In the genomic region with DNA sequence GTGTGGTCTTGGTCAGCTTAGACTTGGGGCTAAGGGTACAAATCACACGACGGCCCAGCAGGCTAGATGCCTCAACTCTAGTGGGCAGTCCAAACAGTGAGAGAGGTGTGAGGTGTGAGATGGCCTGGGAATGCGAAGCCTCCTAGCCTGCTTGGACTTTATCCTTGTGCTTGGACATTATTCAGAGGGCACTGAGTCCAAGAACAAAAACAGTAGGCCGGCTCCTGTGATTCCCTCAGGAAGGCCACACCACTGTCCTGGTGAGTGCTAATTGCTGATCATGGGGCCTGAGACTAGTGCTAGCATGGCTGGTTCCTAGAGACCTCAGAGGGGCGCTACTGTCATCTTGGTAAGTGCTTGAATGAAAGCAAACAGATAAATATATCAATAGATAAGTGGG, we compare ENCODE assay signal across 28 mouse cellular contexts. TPM values are rescaled to one million over a fixed set of nuclear protein-coding genes. Genes with fewer than 3 reads are reported as not detected.
DNase-seq lines count a peak whose midpoint lies in the region; TF ChIP-seq lines count a peak whose summit lies in the region.
"Had no signal": no experiment of that assay in that cellular context is flagged by ENCODE, and none has a peak within 500 bp of the region (broad histone marks: within the 10 kb centered on the region; RNA-seq: fewer than 3 reads in every experiment).

No protein-coding gene starts in this region.

- H3K27ac ChIP-seq in layer of hippocampus, adult 2 months: peak overlapping the region; percentile 78
- H3K27ac ChIP-seq: forebrain, embryonic 10.5 days; hindbrain, embryonic 13.5 days; limb, embryonic 13.5 days; liver, embryonic 12.5 days; neural tube, embryonic 15.5 days had no signal

- TF ChIP-seq POLR2A in lung, adult 2 months (IDR thresholded peaks at IDR 0.05; ENCODE audit: borderline replicate concordance, extremely low read depth, low read depth, low read length): no peak

- no peak for TF ChIP-seq CTCF in layer of hippocampus, adult 2 months (conservative IDR thresholded peaks at IDR 0.05)
- TF ChIP-seq CTCF in lung, adult 2 months (IDR thresholded peaks at IDR 0.05; ENCODE audit: insufficient read depth, low read length): no peak

- no peak overlapping the region for H3K4me3 ChIP-seq in layer of hippocampus, adult 2 months
- no peak overlapping the region for H3K4me3 ChIP-seq in lung, adult 2 months (replicated peaks; ENCODE audit: extremely low read depth, low read depth, low read length)
- H3K4me3 ChIP-seq: forebrain, embryonic 10.5 days; hindbrain, embryonic 13.5 days; limb, embryonic 13.5 days; liver, embryonic 12.5 days; neural tube, embryonic 15.5 days had no signal

- no peaks in the 10 kb centered on the region for H3K4me1 ChIP-seq in lung, adult 2 months (ENCODE audit: control insufficient read depth, insufficient read depth, low read length)

- DNase-seq in layer of hippocampus, adult 2 months (ENCODE audit: low spot score in 2 of 2): no peak
- DNase-seq in layer of hippocampus, adult 8-10 months (ENCODE audit: low spot score in 2 of 2): no peak
- DNase-seq in kidney, adult 9 months: peak; percentile 94
- DNase-seq in kidney, postnatal 25 days: peak; percentile 74 to 89
- peak; percentile 69 for DNase-seq in yolk sac, embryonic 10.5 days (ENCODE audit: low spot score)
- no peak for DNase-seq in lung, adult 2 months
- no peak for DNase-seq in lung, postnatal 4 days
- no peak for DNase-seq in gastrocnemius, postnatal 4 days (ENCODE audit: low spot score in 2 of 2)
- DNase-seq: cerebellum, adult 11-12 months; cerebellum, postnatal 14 days; gastrocnemius, postnatal 25 days; heart, postnatal 36 days; lung, embryonic 14.5 days; lung, postnatal 36 days; right cerebral cortex, adult 18-20 months; right cerebral cortex, postnatal 4 days; thymus, postnatal 25 days had no signal

- WGBS in lung, adult 2 months: 71% methylated on average over 5 of the region's 5 CpGs

RNA-seq across cellular contexts. Expression of a gene that starts 15.4 kb away (rescaled TPM):
- total RNA-seq in layer of hippocampus, adult 2 months (2021): 100 to 1,000 TPM; 109 to 115 TPM
- total RNA-seq in layer of hippocampus, adult 8-10 months (2022): 100 to 1,000 TPM; 112 to 115 (median 114) TPM
- polyA plus RNA-seq in lung, adult 2 months (2012; rRNA removed): 21.5 and 23.9 TPM in 2 replicates
- total RNA-seq in gastrocnemius, postnatal 4 days (2021): 1 to 10 TPM; 4.1 to 4.5 TPM
- total RNA-seq: megakaryocyte-erythroid progenitor cell, adult 5-6 weeks had no signal
- polyA plus RNA-seq: inflammation-experienced regulatory T-cells, adult 6 months had no signal

RNA-seq across cellular contexts. Expression of a gene that starts 44.9 kb away (rescaled TPM):
- 10 to 100 TPM; 31.0 to 32.2 TPM for total RNA-seq in layer of hippocampus, adult 2 months (2021)
- 10 to 100 TPM; 27.6 to 34.5 (median 32.5) TPM for total RNA-seq in layer of hippocampus, adult 8-10 months (2022)
- 10.7 and 14.6 TPM in 2 replicates for polyA plus RNA-seq in lung, adult 2 months (2012; rRNA removed)
- 10 to 100 TPM; 28.7 to 33.5 TPM for total RNA-seq in gastrocnemius, postnatal 4 days (2021)

RNA-seq across cellular contexts. Expression of a gene that starts 46.7 kb away (rescaled TPM):
- total RNA-seq in layer of hippocampus, adult 2 months (2021): 10 to 100 TPM; 20.4 to 24.6 TPM
- 10 to 100 TPM in 3 of 4 experiments, 1 to 10 TPM in 1; 7.2 to 42.3 (median 29.6) TPM for total RNA-seq in layer of hippocampus, adult 8-10 months (2022)
- not detected in 2 replicates for polyA plus RNA-seq in lung, adult 2 months (2012; rRNA removed)
- 10 to 100 TPM; 12.3 to 12.6 TPM for total RNA-seq in gastrocnemius, postnatal 4 days (2021)
- total RNA-seq: midbrain, postnatal 0 days had no signal
- polyA plus RNA-seq: embryonic facial prominence, embryonic 11.5 days; forebrain, embryonic 16.5 days; heart, embryonic 14.5 days; hindbrain, embryonic 13.5 days; limb, embryonic 13.5 days; liver, embryonic 12.5 days; lung, embryonic 14.5 days; neural tube, embryonic 15.5 days had no signal

RNA-seq across cellular contexts. Expression of a gene that starts 56.0 kb away (rescaled TPM):
- 10 to 100 TPM; 28.2 to 30.2 TPM for total RNA-seq in layer of hippocampus, adult 2 months (2021)
- 10 to 100 TPM; 27.3 to 29.5 (median 29.0) TPM for total RNA-seq in layer of hippocampus, adult 8-10 months (2022)
- polyA plus RNA-seq in lung, adult 2 months (2012; rRNA removed): 19.1 and 23.5 TPM in 2 replicates
- 10 to 100 TPM; 19.3 to 20.2 TPM for total RNA-seq in gastrocnemius, postnatal 4 days (2021)

Comparison
In these comparisons a context has a peak if more than half of its experiments do, and no peak if none do; other contexts are left out.
1. DNase-seq: peak in kidney, adult 9 months (single experiment), kidney, postnatal 25 days (2 of 2) and yolk sac, embryonic 10.5 days (single experiment); none in layer of hippocampus, adult 2 months (0 of 2), layer of hippocampus, adult 8-10 months (0 of 2), lung, adult 2 months (single experiment), lung, postnatal 4 days (0 of 2) and gastrocnemius, postnatal 4 days (0 of 2).
2. RNA of a gene that starts 15.4 kb away (total RNA-seq): 109 to 115 TPM in layer of hippocampus, adult 2 months and 112 to 115 TPM in layer of hippocampus, adult 8-10 months; 4.1 to 4.5 TPM in gastrocnemius, postnatal 4 days; every median in the first group is over 10 times any median in the second.